Mouse (Mus musculus) embryonic facial prominence, embryonic 15.5 days (tissue): ENCODE measurements around the gene Nat8. TPM values are rescaled to one million over a fixed set of nuclear protein-coding genes. Genes with fewer than 3 reads are reported as not detected.
"Not testable (repeated sequence)": the region's sequence is repeated elsewhere in the genome, so short reads cannot be mapped to it uniquely, and the experiment has no call there.

Source experiments
- ATAC-seq: fragments of 200-750 bp; cut with Nextera tagmentation; 2 replicates; pipeline ENCODE4 v1.8.0; 2017; ENCODE audit warnings: low read depth, moderate TSS enrichment; ENCODE audit not compliant: insufficient number of reproducible peaks, low FRiP score, low TSS enrichment
- H3K27ac ChIP-seq: fragments of 300-500 bp; sonication (generic); replicated peaks from 2 replicates; pipeline ENCODE4 v1.5.1; 2015; ENCODE audit warnings: mild to moderate bottlenecking, inconsistent platforms
- H3K27me3 ChIP-seq: fragments of 300-500 bp; sonication (generic); 2 replicates; pipeline ENCODE4 v1.6.1; 2015; ENCODE audit warnings: inconsistent platforms
- H3K36me3 ChIP-seq: fragments of 300-500 bp; sonication (generic); 2 replicates; pipeline ENCODE4 v1.6.1; 2015; ENCODE audit warnings: mild to moderate bottlenecking, inconsistent platforms
- H3K4me1 ChIP-seq: fragments of 300-500 bp; sonication (generic); 2 replicates; pipeline ENCODE4 v1.6.1; 2015; ENCODE audit warnings: inconsistent platforms
- H3K4me2 ChIP-seq: fragments of 300-500 bp; sonication (generic); replicated peaks from 2 replicates; pipeline ENCODE4 v1.6.1; 2015; ENCODE audit warnings: mild to moderate bottlenecking, inconsistent platforms
- H3K4me3 ChIP-seq: fragments of 300-500 bp; sonication (generic); replicated peaks from 2 replicates; pipeline ENCODE4 v1.5.1; 2015; ENCODE audit warnings: mild to moderate bottlenecking, inconsistent platforms
- H3K9ac ChIP-seq: fragments of 300-500 bp; sonication (generic); 2 replicates; pipeline ENCODE4 v1.6.1; 2015; ENCODE audit warnings: inconsistent platforms
- H3K9me3 ChIP-seq: fragments of 300-500 bp; sonication (generic); replicated peaks from 2 replicates; pipeline ENCODE4 v1.6.1; 2016; ENCODE audit warnings: inconsistent platforms
- WGBS: fragments of 180-500 bp; shearing (Covaris S2); methylation state at CpG from one replicate; pipeline ENCODE4 v1.1.7; 2015; 5-methylcytosine and 5-hydroxymethylcytosine counted together
- polyA plus RNA-seq: library from polyadenylated mRNA; unstranded; fragments of >200 nt; fragmentation: Nextera tagmentation; extraction: Ambion mirVana; gene quantifications from 2 replicates; pipeline ENCODE4 v1.2.1, GENCODE M21; 2015

The Nat8 gene
- not detected in 2 replicates for polyA plus RNA-seq

DNA sequence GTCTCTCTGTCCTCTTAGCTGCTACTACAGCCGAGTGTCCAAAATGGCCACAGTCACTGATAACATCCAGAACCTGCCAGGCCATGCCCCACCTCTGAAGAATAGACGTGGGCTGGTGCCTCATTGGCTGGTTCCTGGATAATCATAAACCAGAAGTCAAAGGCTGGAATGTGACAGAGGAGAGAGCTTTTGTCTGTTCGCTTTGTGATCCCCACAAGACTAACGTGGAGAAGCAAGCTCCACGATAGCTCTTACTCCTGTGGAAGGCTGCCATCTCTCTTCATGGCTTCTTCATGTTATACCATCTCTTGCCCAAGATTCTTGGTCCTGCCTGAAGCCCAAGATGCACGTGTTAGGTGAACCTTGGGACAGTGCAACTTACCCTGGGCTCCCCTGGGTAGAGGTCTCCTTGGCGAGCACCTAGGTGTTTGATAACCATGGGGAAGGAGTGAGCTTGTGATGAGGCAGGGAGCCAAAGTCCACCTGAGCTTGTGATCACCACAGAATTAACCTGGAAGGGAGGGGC lies at the start of gene Nat8:
TSS of gene Nat8 (minus strand) at position 287 of the 526 bp plus-strand sequence.
- Histone ChIP-seq H3K4me3 (no peak within 1 kb of the TSS), H3K36me3 (no peaks in the 10 kb centered on the region), H3K9me3 (no peaks in the 10 kb centered on the region), H3K9ac (no peak within 1 kb of the TSS), H3K27ac (no peak within 1 kb of the TSS), H3K4me2 (no peak within 1 kb of the TSS), H3K4me1 (no peaks in the 10 kb centered on the region), H3K27me3 (no peaks in the 10 kb centered on the region)
- 78% methylated on average over 7 of the region's 7 CpGs for WGBS
- ATAC-seq = no peak

DNA sequence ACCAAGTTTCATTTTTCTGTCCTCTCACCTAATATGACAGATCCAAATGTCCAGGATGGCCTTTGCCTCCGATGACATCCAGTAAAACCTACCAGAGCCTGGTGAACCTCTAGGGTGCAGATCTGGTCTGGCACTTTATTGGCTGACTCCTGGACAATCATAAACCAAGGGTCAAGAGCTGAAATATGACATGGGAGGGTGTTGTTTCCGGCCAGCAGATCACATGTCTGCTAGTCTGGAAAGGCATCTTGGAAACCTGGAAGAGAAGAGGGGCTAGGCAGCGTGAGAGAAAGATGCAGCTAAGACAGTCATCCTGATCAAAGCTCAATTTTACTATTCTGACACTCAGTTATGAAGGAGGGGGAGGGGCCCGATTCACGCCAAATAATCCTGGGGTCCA lies 37.1 kb upstream of the Nat8 start, which contains the start of gene Nat8f2:
TSS of gene Nat8f2 (minus strand) at position 153 of the 400 bp plus-strand sequence.
- H3K9me3 ChIP-seq, H3K4me1 ChIP-seq, H3K9ac ChIP-seq, ATAC-seq, H3K4me2 ChIP-seq, H3K27ac ChIP-seq, H3K4me3 ChIP-seq, H3K27me3 ChIP-seq, H3K36me3 ChIP-seq: not testable (repeated sequence)
- 79% methylated on average over 5 of the region's 5 CpGs for WGBS

DNA sequence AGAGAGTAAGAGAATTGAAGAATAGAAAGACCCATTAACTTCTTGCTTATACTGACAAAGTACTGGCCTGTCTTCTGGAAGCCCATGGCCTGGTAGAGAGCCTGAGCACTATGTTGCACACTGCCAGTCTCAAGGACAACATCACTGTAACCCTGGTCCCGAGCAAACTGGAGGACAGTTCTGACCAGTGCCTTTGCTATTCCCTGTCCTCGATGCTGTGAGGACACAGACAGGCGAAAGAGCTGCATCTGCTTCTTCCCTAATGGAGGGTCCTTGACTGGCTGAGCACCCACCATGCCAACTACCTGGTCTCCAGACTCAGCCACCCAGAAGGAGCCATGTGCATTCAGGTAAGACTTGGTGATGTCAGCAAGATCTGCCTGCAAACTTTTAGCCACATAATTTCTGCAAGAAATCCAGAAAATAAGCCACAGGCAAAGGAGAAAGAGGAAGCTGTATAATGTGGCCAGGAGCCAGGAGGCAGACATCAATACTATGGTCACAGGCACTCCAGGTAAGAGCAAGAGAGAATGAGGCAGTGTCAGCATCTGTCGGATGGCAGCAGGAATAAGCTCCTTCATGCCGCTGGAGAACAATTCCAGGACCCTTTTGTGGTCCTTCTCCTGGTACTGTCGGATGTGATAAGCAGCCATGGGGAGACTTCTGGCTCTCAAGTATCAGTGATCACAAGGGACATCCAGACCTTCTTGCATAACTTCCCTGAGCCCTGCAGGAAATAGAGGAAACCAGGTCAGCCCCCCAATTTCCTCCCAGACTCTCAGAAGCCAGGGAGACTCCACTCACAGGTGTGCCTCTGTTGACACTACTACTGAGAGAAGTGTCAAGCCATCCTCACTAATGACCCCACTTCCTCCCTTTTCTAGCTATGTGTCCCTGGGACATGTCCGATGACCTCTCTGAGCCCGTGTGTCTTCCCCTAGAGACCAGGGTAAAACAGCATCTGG lies 36.1 kb upstream of the Nat8 start:
- no peaks in the 10 kb centered on the region for H3K4me1 ChIP-seq
- WGBS = 71% methylated on average over 8 of the region's 8 CpGs
- H3K4me2 ChIP-seq = no peak overlapping the region
- H3K9me3 ChIP-seq = no peaks in the 10 kb centered on the region
- H3K9ac ChIP-seq = no peak overlapping the region
- no peak overlapping the region for H3K4me3 ChIP-seq
- no peaks in the 10 kb centered on the region for H3K36me3 ChIP-seq
- no peak for ATAC-seq
- H3K27me3 ChIP-seq = no peaks in the 10 kb centered on the region
- H3K27ac ChIP-seq = no peak overlapping the region

DNA sequence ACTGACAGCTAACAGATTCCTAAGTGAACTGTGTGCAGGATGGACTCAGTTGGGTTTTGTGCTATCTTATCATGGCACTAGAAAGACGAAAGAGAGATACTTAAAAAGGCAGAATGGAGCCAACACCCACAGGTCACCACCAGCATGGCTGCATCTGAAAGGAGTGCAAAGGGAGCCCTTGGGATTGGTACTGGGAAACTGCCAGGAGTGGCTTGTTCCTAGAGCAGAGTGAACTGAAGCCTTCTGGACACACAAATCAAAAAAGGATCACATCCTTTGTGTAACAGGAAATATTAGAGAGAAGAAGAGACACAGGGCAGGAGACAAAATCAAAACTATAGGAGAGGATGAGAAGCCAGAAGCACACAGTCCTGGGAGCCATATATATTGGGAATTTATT lies 35.1 kb upstream of the Nat8 start:
- 75% methylated on average over 1 of the region's 1 CpGs for WGBS

DNA sequence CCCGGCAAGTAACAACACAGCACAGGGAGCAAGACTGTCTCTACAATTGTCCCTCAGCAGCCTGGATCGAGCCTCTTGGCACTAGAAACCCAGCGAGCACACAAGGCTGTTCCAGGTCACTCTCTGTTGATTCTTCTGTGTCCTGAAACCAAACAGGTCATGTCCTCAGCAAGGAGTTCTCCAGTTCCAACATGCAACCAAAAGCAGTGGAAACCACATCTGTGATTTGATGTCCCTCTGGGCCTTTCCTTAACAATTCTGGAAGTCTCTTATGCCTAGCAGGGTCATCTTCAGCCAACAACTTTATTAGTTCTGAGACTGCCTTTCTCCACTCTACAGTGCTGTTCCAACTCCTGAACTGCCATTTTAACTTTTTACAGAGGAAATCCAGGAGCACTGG lies 34.3 kb upstream of the Nat8 start:
- H3K9me3 ChIP-seq, H3K4me3 ChIP-seq, H3K4me1 ChIP-seq, H3K36me3 ChIP-seq, H3K27me3 ChIP-seq, H3K27ac ChIP-seq, H3K9ac ChIP-seq, H3K4me2 ChIP-seq, ATAC-seq: not testable (repeated sequence)
- WGBS = 86% methylated on average over 3 of the region's 3 CpGs

More for the DNA sequence above, 35.1 kb upstream of the Nat8 start:
- H3K27ac ChIP-seq, H3K4me1 ChIP-seq, H3K9ac ChIP-seq, H3K36me3 ChIP-seq, H3K9me3 ChIP-seq, ATAC-seq, H3K4me2 ChIP-seq, H3K27me3 ChIP-seq, H3K4me3 ChIP-seq: not testable (repeated sequence)

DNA sequence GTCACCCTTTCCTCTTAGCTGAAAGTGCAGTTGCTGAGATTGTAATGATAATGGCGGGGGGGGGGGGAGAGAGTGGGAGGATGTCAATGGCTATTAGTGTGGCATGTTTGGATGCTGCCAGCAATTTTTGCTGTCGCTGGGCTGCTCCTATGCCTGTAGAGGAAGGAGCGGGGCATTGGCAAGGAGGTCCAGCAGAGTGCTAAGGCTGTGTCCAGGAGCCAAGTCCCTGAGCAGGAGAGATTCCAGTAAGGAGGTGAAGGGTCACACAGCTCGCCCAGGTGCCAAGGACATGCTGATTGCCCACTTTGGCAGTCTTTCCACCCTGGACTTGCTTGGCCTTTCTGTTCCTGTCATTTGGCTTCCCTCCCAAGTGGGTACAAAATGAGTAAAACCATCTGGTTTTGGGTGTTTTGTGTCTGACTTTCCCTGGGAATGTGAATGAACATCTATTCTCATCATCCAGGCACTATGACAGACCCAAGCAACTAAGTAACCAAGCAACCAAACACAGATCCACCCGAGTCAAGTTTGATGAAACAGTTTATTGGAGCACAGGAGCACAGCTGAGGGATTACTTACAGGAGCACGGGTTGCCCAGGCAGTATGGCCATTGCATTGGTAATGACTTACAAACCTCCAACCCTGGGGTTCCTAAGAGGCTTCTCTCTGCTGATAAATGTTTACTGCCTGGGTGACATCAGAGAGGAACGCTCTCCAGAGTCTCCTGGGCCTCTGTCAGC lies 33.2 kb upstream of the Nat8 start:
- not testable (repeated sequence) for H3K27me3 ChIP-seq, ATAC-seq, H3K4me1 ChIP-seq, H3K9ac ChIP-seq, H3K4me2 ChIP-seq, H3K9me3 ChIP-seq, H3K27ac ChIP-seq, H3K36me3 ChIP-seq, H3K4me3 ChIP-seq
- 65% methylated on average over 6 of the region's 7 CpGs for WGBS

DNA sequence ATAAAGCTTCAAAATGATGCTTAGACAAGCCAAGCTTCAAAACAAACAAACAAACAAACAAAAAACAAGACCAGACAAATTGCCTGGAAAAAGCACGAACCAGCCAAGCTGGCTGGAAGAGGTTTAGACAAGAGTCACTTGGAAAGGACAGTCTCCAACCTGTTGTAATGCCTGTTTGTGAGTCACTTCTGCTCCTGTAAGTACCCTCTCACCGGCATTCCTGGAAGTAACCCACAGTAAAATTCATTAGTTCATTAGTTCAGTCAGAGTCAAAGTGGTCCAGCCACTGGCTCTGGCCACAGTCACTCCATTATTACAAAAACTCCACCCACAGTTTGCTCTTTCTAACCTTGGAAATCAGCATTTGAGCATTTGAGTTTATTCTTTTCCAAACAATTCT lies 32.0 kb upstream of the Nat8 start:
- Histone ChIP-seq H3K9me3 (no peaks in the 10 kb centered on the region), H3K36me3 (no peaks in the 10 kb centered on the region), H3K27ac (no peak overlapping the region), H3K4me1 (no peaks in the 10 kb centered on the region), H3K4me2 (no peak overlapping the region), H3K27me3 (no peaks in the 10 kb centered on the region), H3K4me3 (no peak overlapping the region), H3K9ac (no peak overlapping the region)
- WGBS = 84% methylated on average over 2 of the region's 2 CpGs
- ATAC-seq = no peak

DNA sequence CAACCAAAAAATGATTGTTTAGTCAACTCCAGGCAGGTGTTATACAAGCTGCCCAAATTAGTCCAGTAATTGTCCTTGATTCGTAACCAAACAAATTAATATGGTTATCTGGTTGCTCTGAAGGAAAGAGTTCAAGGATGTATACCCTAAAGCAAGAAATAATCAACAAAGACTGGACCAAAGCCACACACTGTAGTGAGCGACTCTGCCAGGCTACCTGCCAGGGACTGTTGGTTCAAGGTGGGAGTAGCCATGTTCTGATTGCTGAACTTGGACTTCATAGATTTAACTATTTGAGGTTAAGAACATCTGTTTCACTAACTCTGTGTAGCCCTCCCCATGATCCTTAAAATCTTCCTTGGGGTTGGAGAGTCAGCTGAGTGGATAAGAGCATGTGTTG lies 31.3 kb upstream of the Nat8 start:
- ATAC-seq = no peak
- Histone ChIP-seq H3K36me3 (no peaks in the 10 kb centered on the region), H3K4me3 (no peak overlapping the region), H3K27me3 (no peaks in the 10 kb centered on the region), H3K4me1 (no peaks in the 10 kb centered on the region), H3K9me3 (no peaks in the 10 kb centered on the region), H3K9ac (no peak overlapping the region), H3K27ac (no peak overlapping the region), H3K4me2 (no peak overlapping the region)
- WGBS = 74% methylated on average over 2 of the region's 2 CpGs

DNA sequence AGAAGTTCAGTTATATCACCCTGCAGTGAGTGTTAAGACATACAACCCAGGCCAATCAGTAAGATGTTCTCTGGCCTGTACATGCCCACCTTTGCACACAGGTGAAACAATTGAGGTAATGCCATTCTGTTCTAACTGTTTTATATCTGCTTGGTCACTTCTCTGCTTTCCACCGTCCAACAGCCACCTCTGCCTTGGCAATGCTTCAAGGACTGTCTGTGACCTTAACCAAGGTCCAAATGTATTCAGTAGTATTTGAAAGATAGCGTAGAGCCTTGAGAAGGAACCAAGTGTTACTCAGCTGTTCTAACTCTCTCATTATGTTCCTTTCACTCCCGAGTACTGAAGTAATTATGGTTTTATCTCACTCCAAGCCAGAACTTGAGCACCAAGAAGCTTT lies 30.7 kb upstream of the Nat8 start:
- Histone ChIP-seq H3K9ac (no peak overlapping the region), H3K4me2 (no peak overlapping the region), H3K4me1 (no peaks in the 10 kb centered on the region), H3K27me3 (no peaks in the 10 kb centered on the region), H3K27ac (no peak overlapping the region), H3K4me3 (no peak overlapping the region), H3K36me3 (no peaks in the 10 kb centered on the region), H3K9me3 (no peaks in the 10 kb centered on the region)
- ATAC-seq = no peak
- 72% methylated on average over 3 of the region's 3 CpGs for WGBS

DNA sequence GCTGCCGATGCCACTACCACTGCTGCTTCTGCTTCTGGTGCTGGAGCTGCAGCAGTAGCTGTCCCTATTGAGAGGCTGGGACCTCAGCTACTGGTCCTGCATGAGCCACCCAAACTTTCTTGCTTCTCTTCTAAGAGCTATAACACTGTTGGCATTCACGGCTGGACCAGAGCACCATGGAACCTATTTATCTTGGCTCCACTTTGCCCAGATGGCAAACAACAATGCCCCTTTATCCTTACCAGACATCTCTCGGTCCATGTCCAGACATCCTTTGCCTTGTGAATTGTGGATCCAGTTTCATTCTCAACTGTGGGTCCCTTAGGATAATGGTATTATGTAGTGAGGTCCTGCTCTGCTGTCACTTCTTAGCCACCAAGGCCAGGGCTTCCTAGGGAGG lies 29.4 kb upstream of the Nat8 start:
- Histone ChIP-seq H3K27ac (no peak overlapping the region), H3K9me3 (no peaks in the 10 kb centered on the region), H3K4me2 (no peak overlapping the region), H3K27me3 (no peaks in the 10 kb centered on the region), H3K36me3 (no peaks in the 10 kb centered on the region), H3K4me1 (no peaks in the 10 kb centered on the region), H3K9ac (no peak overlapping the region), H3K4me3 (no peak overlapping the region)
- no peak for ATAC-seq
- 73% methylated on average over 3 of the region's 3 CpGs for WGBS

DNA sequence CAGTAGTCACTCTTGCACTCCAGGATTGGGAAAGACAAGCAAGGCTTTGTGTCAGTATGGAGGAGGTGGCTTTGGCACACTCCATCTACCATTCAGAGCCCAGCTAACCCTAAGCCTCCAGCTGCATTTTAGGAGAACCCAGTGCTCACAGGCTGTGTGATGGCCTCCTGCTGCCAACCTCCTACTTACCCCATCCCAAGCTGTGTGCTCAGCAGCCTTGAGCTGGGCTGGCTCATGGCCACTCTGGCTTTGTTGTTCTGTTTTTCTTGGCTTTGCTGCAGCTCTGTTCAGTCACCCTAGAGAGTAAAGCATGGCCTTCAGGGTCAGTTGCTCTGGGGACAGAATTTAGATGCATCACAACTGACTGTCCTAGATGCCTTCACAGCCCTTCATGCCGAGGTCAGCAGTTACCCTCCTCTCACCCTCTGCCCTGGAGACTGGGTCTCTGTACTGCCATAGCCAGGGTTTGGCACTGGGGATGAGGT lies 24.4 kb upstream of the Nat8 start:
- WGBS = 80% methylated on average over 1 of the region's 1 CpGs
- Histone ChIP-seq H3K9me3 (no peaks in the 10 kb centered on the region), H3K4me3 (no peak overlapping the region), H3K4me1 (no peaks in the 10 kb centered on the region), H3K27ac (no peak overlapping the region), H3K9ac (no peak overlapping the region), H3K4me2 (no peak overlapping the region), H3K27me3 (no peaks in the 10 kb centered on the region), H3K36me3 (no peaks in the 10 kb centered on the region)
- no peak for ATAC-seq
